Mouse (Mus musculus) ES-Bruce4 (cell line): ENCODE results near the gene Hivep3. TPM values are rescaled to one million over a fixed set of nuclear protein-coding genes. Genes with fewer than 3 reads are reported as not detected.

ENCODE experiments used
- H3K27ac ChIP-seq: 2 replicates; pipeline ENCODE4 v1.5.1; 2012; ENCODE audit warnings: low read length, inconsistent platforms; ENCODE audit not compliant: insufficient read depth
- H3K27me3 ChIP-seq: 2 replicates; pipeline ENCODE4 v1.6.1; 2012; ENCODE audit warnings: mild to moderate bottlenecking, low read length, inconsistent platforms; ENCODE audit not compliant: control insufficient read depth, poor library complexity, insufficient read depth, severe bottlenecking
- H3K36me3 ChIP-seq: 2 replicates; pipeline ENCODE4 v1.6.1; 2012; ENCODE audit warnings: inconsistent platforms, mild to moderate bottlenecking, low read length, moderate library complexity; ENCODE audit not compliant: control insufficient read depth, poor library complexity, insufficient read depth, severe bottlenecking
- H3K4me1 ChIP-seq: one replicate; pipeline ENCODE4 v1.8.1; 2011; ENCODE audit warnings: low read length; ENCODE audit not compliant: control insufficient read depth, insufficient read depth
- H3K4me3 ChIP-seq: 2 replicates; pipeline ENCODE4 v1.5.1; 2011; ENCODE audit warnings: low read depth, mild to moderate bottlenecking, low read length
- H3K9ac ChIP-seq: 2 replicates; pipeline ENCODE4 v1.6.1; 2012; ENCODE audit warnings: low read depth, mild to moderate bottlenecking, inconsistent platforms; ENCODE audit not compliant: poor library complexity, severe bottlenecking
- H3K9me3 ChIP-seq: replicated peaks from 2 replicates; pipeline ENCODE4 v1.6.1; 2012; ENCODE audit warnings: mild to moderate bottlenecking, low read length, inconsistent platforms; ENCODE audit not compliant: control insufficient read depth, poor library complexity, insufficient read depth, severe bottlenecking
- CTCF ChIP-seq: IDR thresholded peaks from one replicate; pipeline ENCODE4 v1.8.1; 2011; ENCODE audit warnings: low read depth, low read length
- EP300 ChIP-seq: IDR thresholded peaks from 2 replicates; pipeline ENCODE4 v1.6.1; 2011; ENCODE audit warnings: low read depth, low read length; ENCODE audit not compliant: insufficient read depth
- POLR2A ChIP-seq: IDR thresholded peaks from one replicate; pipeline ENCODE4 v1.8.1; 2011; ENCODE audit warnings: low read length; ENCODE audit not compliant: insufficient read depth
- polyA plus RNA-seq: library from polyadenylated mRNA; stranded (reverse); fragments of >200 nt; gene quantifications from 2 replicates; pipeline ENCODE4 v1.2.4, GENCODE M21; 2011; ENCODE audit warnings: low read depth; ENCODE audit not compliant: missing spikeins, insufficient read depth, insufficient read length

Gene Hivep3
- polyA plus RNA-seq, 1 experiment = 0.79 TPM

DNA sequence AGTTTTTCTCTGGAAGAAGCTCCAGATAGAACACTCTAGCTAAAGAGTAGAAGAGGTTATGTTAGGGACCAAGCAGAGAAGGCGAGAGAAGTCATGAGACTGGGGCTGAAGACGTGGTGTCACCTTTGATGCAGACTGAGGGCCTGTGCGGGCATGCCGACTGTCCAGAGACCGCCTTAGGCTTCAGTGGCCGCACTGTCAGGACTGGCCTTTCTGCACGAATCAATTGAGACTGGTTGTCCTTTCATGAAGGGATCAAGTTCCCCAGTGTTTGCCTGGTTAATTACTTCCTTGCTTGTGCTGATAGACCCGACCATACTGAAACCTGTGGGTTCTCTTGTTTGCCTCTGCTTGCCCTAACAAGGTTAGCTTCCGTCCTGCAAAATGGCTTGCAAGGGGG is 99.7 kb downstream of the Hivep3 start:
- no peak for TF ChIP-seq CTCF
- TF ChIP-seq EP300 = no peak
- no peak for TF ChIP-seq POLR2A
- H3K27me3 ChIP-seq = no peaks in the 10 kb centered on the region
- H3K9ac ChIP-seq = no peak overlapping the region
- no peaks in the 10 kb centered on the region for H3K4me1 ChIP-seq
- H3K4me3 ChIP-seq = no peak overlapping the region
- no peaks in the 10 kb centered on the region for H3K36me3 ChIP-seq
- H3K9me3 ChIP-seq = no peaks in the 10 kb centered on the region
- no peak overlapping the region for H3K27ac ChIP-seq

- no peak overlapping the region for H3K9ac ChIP-seq
- H3K4me1 ChIP-seq = no peaks in the 10 kb centered on the region
- no peaks in the 10 kb centered on the region for H3K27me3 ChIP-seq
- H3K36me3 ChIP-seq = no peaks in the 10 kb centered on the region
- H3K4me3 ChIP-seq = no peak overlapping the region
- no peak for TF ChIP-seq CTCF
- no peak for TF ChIP-seq POLR2A
- no peak for TF ChIP-seq EP300
- H3K9me3 ChIP-seq = no peaks in the 10 kb centered on the region
- no peak overlapping the region for H3K27ac ChIP-seq
These were observed 100.3 kb downstream of the Hivep3 start for GRCm38 (mm10) chr4:119833884-119834283.

DNA sequence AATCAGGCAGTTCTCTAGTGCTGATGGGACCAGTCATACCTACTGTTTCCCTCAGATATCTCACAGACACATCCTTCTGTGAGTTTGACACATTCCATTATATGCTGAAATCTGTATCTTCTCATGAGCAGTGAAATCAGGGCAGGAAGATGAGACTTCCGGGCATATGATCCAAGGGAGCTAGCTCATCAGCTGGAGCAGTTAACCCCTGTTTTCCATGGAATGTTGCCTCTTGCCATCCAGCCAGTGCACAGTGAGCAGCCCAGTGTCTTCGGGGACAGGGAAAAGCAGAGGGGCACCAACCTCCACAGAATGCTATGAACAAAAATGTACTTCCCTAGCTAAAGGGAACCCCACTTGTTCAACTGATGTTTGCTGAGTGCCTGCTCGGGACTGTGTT is 102.6 kb downstream of the Hivep3 start:
- Histone ChIP-seq H3K36me3 (no peaks in the 10 kb centered on the region), H3K4me3 (no peak overlapping the region), H3K27ac (no peak overlapping the region), H3K27me3 (no peaks in the 10 kb centered on the region), H3K4me1 (no peaks in the 10 kb centered on the region), H3K9ac (no peak overlapping the region), H3K9me3 (no peaks in the 10 kb centered on the region)
- TF ChIP-seq EP300 (no peak), CTCF (no peak), POLR2A (no peak)

GRCm38 (mm10) chr4:119837505-119838065 is 104.0 kb downstream of the Hivep3 start:
- Histone ChIP-seq H3K27ac (no peak overlapping the region), H3K27me3 (no peaks in the 10 kb centered on the region), H3K4me1 (no peaks in the 10 kb centered on the region), H3K4me3 (no peak overlapping the region), H3K9ac (no peak overlapping the region), H3K9me3 (no peaks in the 10 kb centered on the region), H3K36me3 (no peaks in the 10 kb centered on the region)
- TF ChIP-seq EP300 = no peak
- no peak for TF ChIP-seq CTCF
- no peak for TF ChIP-seq POLR2A

- Histone ChIP-seq H3K36me3 (no peaks in the 10 kb centered on the region), H3K27me3 (no peaks in the 10 kb centered on the region), H3K4me3 (no peak overlapping the region), H3K9ac (no peak overlapping the region), H3K4me1 (no peaks in the 10 kb centered on the region), H3K9me3 (no peaks in the 10 kb centered on the region), H3K27ac (no peak overlapping the region)
- no peak for TF ChIP-seq CTCF
- TF ChIP-seq EP300 = no peak
- TF ChIP-seq POLR2A = no peak
These were observed 104.7 kb downstream of the Hivep3 start for GRCm38 (mm10) chr4:119838308-119838707.

DNA sequence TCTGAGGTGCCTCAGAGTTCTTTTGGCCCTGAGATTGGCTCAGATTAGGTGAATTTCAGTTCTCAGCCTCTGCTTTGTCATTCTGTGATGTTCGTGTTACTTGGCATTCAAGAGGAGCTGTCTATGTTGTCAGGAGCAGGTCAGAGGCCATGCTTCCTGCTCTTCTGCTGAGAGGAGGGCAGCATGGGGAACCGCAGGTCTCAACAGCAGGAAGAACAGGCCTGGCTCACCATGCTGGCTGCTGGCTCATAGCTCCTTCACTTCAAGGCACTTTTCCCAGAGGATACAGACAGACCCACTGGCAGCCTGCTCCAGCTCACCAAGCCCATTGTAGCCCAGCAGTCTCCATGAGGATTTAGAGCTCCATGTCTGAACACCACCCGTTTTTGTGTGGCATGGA is 109.7 kb downstream of the Hivep3 start:
- Histone ChIP-seq H3K9me3 (no peaks in the 10 kb centered on the region), H3K27ac (no peak overlapping the region), H3K36me3 (no peaks in the 10 kb centered on the region), H3K9ac (no peak overlapping the region), H3K4me3 (no peak overlapping the region), H3K4me1 (no peaks in the 10 kb centered on the region), H3K27me3 (no peaks in the 10 kb centered on the region)
- TF ChIP-seq EP300 = no peak
